Mouse (Mus musculus) lung, embryonic 14.5 days (tissue): ENCODE data around the gene Numb. TPM values are rescaled to one million over a fixed set of nuclear protein-coding genes. Genes with fewer than 3 reads are reported as not detected.
A peak's percentile ranks its signal among the peaks of the same experiment; 100 is the strongest.

ENCODE experiments used
- ATAC-seq: fragments of 200-750 bp; cut with Nextera tagmentation; 2 replicates; pipeline ENCODE4 v1.8.0; 2017; ENCODE audit warnings: mild to moderate bottlenecking, moderate TSS enrichment, moderate library complexity; ENCODE audit not compliant: insufficient read depth
- DNase-seq: peaks from one replicate; pipeline ENCODE4 v3.0.0-alpha.2; 2015
- H3K27ac ChIP-seq: fragments of 300-500 bp; sonication (generic); 2 replicates; pipeline ENCODE4 v1.5.1; 2014; ENCODE audit warnings: low read depth, mild to moderate bottlenecking, moderate library complexity
- H3K27me3 ChIP-seq: fragments of 300-500 bp; sonication (generic); 2 replicates; pipeline ENCODE4 v1.6.1; 2014; ENCODE audit warnings: low read length, control low read depth; ENCODE audit not compliant: insufficient read depth
- H3K36me3 ChIP-seq: fragments of 300-500 bp; sonication (generic); 2 replicates; pipeline ENCODE4 v1.6.1; 2014; ENCODE audit warnings: control low read depth; ENCODE audit not compliant: insufficient read depth
- H3K4me1 ChIP-seq: fragments of 300-500 bp; sonication (generic); 2 replicates; pipeline ENCODE4 v1.6.1; 2014; ENCODE audit warnings: antibody characterized with exemption, control low read depth; ENCODE audit not compliant: insufficient read depth
- H3K4me2 ChIP-seq: fragments of 300-500 bp; sonication (generic); 2 replicates; pipeline ENCODE4 v1.6.1; 2014; ENCODE audit warnings: mild to moderate bottlenecking
- H3K4me3 ChIP-seq: fragments of 300-500 bp; sonication (generic); 2 replicates; pipeline ENCODE4 v1.5.1; 2014; ENCODE audit warnings: low read depth, low read length
- H3K9ac ChIP-seq: fragments of 300-500 bp; sonication (generic); 2 replicates; pipeline ENCODE4 v1.6.1; 2014
- H3K9me3 ChIP-seq: fragments of 300-500 bp; sonication (generic); 2 replicates; pipeline ENCODE4 v1.6.1; 2016; ENCODE audit warnings: low read depth, low read length, control low read depth
- CTCF ChIP-seq: IDR thresholded peaks from 2 replicates; pipeline ENCODE4 v1.5.1; 2016; ENCODE audit warnings: antibody characterized with exemption, low read depth
- WGBS: fragments of 180-500 bp; shearing (Covaris S2); extraction: QIAGEN DNeasy Blood & Tissue Kit; methylation state at CpG from one replicate; pipeline ENCODE4 v1.1.7; 2014; 5-methylcytosine and 5-hydroxymethylcytosine counted together
- polyA plus RNA-seq: library from polyadenylated mRNA; unstranded; fragments of >200 nt; fragmentation: Nextera tagmentation; extraction: Ambion mirVana; gene quantifications from 2 replicates; pipeline ENCODE4 v1.2.1, GENCODE M21; 2014

Numb gene
- polyA plus RNA-seq, 1 experiment from 2014 or later = 38.3 TPM

DNA sequence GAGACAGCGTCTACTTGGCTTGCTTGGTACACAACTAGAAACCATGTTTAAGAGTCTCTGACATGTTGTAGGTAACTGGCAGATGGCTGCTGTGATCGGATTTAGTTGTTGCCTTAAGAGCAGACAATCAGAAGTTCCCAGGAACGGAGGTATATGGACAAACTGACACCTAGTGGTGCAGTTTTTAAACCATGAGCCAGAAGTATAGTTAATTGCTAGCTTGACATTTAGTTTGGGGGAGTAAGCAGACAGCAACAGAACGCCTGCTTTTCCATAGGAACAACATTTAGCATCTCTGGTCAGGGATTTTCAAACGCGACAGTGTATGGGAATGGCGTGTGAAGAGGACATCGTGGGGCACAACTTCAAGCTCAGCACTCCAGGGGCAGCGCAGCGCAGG, 15.9 kb upstream of the Numb start:
- no peak for ATAC-seq

GRCm38 (mm10) chr12:83929186-83929804, 7.6 kb upstream of the Numb start:
- Histone ChIP-seq H3K4me3 (no peak overlapping the region), H3K27ac (no peak overlapping the region), H3K4me2 (no peak overlapping the region), H3K4me1 (no peaks in the 10 kb centered on the region), H3K27me3 (no peaks in the 10 kb centered on the region), H3K9me3 (no peaks in the 10 kb centered on the region), H3K9ac (no peak overlapping the region), H3K36me3 (no peaks in the 10 kb centered on the region)
- no peak for ATAC-seq
- 22% methylated on average over 2 of the region's 2 CpGs for WGBS
- TF ChIP-seq CTCF = no peak
- DNase-seq = no peak

More for the DNA sequence above, 15.9 kb upstream of the Numb start:
- no peaks in the 10 kb centered on the region for H3K36me3 ChIP-seq
- H3K27me3 ChIP-seq = no peaks in the 10 kb centered on the region
- WGBS = 52% methylated on average over 10 of the region's 10 CpGs
- H3K4me3 ChIP-seq = no peak overlapping the region
- H3K4me2 ChIP-seq = no peak overlapping the region
- no peaks in the 10 kb centered on the region for H3K9me3 ChIP-seq
- H3K9ac ChIP-seq = no peak overlapping the region
- DNase-seq = peak; percentile 13
- no peaks in the 10 kb centered on the region for H3K4me1 ChIP-seq
- no peak overlapping the region for H3K27ac ChIP-seq
- peak; percentile 35; the same call in 1 of the 2 replicates for TF ChIP-seq CTCF

DNA sequence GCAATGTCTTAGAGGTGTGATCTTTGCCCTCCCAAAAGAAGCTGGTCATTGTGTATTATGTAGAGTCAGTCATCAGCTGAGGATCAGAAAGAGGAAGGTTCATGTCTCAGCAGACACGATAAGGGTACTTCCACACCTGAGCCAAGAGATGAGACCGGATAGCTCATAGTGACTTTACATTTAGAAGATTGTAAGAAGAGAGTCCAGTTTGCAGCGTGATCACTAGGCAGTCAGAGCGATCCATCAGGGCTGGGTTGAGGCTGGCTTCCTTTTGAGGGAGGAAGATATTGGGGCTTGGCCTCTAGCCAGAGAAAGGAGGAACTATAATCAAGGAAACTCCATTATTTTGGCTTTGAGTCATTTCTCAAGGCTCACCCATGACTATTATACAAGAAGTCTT, 6.0 kb upstream of the Numb start:
- H3K9ac ChIP-seq = no peak overlapping the region
- no peaks in the 10 kb centered on the region for H3K9me3 ChIP-seq
- 68% methylated on average over 4 of the region's 4 CpGs for WGBS
- peaks cover 4% of the 10 kb centered on the region; the same call in 1 of the 2 replicates for H3K4me1 ChIP-seq
- no peak for TF ChIP-seq CTCF
- H3K4me3 ChIP-seq = no peak overlapping the region
- no peaks in the 10 kb centered on the region for H3K36me3 ChIP-seq
- DNase-seq (peak; percentile 56), ATAC-seq (0 out of 2 replicates have a peak, but pooled peaks have one; percentile 49)
- no peaks in the 10 kb centered on the region for H3K27me3 ChIP-seq
- no peak overlapping the region for H3K4me2 ChIP-seq
- H3K27ac ChIP-seq = no peak overlapping the region

DNA sequence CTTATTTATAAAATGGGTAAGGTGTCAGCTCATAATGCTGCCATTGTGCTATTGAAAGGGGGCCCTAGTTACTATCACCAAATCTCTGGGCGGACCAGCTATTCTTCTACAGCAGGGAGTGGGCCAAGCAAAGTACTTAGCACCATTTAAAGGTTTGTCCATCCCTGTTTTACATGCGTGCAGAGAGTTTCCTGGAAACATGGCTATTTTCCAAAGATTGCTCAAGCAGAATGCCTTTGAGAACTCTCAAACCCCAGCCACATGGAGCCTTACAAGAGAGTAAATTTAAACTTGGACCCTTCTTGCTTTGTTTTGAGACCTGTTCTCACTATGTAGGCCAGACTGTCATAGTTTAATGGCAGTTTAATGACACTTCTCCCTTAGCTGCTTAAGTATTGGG, 4.3 kb upstream of the Numb start:
- Histone ChIP-seq H3K4me2 (no peak overlapping the region), H3K4me1 (peaks cover 4% of the 10 kb centered on the region; the same call in 1 of the 2 replicates), H3K36me3 (no peaks in the 10 kb centered on the region), H3K9me3 (no peaks in the 10 kb centered on the region), H3K9ac (no peak overlapping the region), H3K27me3 (no peaks in the 10 kb centered on the region), H3K4me3 (no peak overlapping the region), H3K27ac (no peak overlapping the region)
- 42% methylated on average over 2 of the region's 2 CpGs for WGBS
- ATAC-seq = no peak
- peak; percentile 53 for DNase-seq
- no peak for TF ChIP-seq CTCF

DNA sequence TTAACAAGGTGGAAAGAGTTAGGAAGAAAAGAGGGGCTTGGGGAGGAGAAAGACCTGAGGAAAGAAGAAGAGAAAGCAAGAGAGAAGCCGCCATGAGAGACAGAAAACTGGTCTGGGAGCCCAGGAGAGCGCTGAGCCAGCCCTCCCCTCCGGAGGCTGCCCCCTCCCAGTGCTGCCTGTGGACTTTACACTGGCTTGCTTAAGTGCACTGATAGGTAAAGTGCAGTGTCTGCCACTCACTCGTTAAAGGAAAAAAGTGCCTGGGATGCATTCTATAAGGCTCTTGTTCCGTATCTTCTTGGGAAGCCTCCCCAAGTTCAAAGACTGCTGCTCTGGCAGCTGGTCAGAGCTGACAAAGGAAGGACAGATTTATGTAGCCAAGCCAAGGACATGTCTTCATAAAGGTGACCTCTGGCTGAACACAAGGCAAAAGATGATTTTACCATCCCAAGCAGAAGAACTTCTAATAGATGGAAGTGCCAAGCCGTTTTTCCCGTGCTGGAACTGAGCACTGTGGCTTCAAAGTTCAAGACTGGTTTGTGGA, 3.5 kb upstream of the Numb start:
- 46% methylated on average over 7 of the region's 7 CpGs for WGBS
- no peaks in the 10 kb centered on the region for H3K9me3 ChIP-seq
- peaks cover 9% of the 10 kb centered on the region for H3K4me1 ChIP-seq
- DNase-seq = peak; percentile 11
- no peak overlapping the region for H3K4me3 ChIP-seq
- no peak for ATAC-seq
- no peak overlapping the region for H3K4me2 ChIP-seq
- no peaks in the 10 kb centered on the region for H3K36me3 ChIP-seq
- TF ChIP-seq CTCF = no peak
- H3K27ac ChIP-seq = no peak overlapping the region
- H3K9ac ChIP-seq = no peak overlapping the region
- H3K27me3 ChIP-seq = no peaks in the 10 kb centered on the region

GRCm38 (mm10) chr12:83924332-83924731, 2.6 kb upstream of the Numb start:
- no peak overlapping the region for H3K9ac ChIP-seq
- no peaks in the 10 kb centered on the region for H3K9me3 ChIP-seq
- no peak for TF ChIP-seq CTCF
- H3K4me3 ChIP-seq = no peak overlapping the region
- H3K27me3 ChIP-seq = no peaks in the 10 kb centered on the region
- no peaks in the 10 kb centered on the region for H3K36me3 ChIP-seq
- ATAC-seq (no peak), DNase-seq (no peak)
- peaks cover 11% of the 10 kb centered on the region for H3K4me1 ChIP-seq
- no peak overlapping the region for H3K4me2 ChIP-seq
- 56% methylated on average over 3 of the region's 3 CpGs for WGBS
- no peak overlapping the region for H3K27ac ChIP-seq

DNA sequence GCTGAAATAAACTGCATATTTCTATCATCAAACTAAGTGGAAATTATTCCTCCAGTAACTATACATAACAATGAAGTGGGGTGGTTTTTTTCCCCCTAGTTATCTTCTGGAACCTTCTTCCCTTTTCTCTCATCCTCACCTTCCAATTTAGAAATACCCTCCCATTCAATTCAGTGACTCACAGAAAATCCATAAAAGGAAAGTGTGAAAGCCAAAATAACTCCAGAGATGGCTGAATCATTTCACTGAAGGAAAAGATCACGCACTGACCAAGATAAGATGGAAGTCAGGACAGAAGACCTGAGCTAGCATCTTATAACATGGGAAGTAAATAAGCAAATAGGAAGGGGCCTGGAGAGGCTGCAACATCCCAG, 1.7 kb upstream of the Numb start:
- ATAC-seq (no peak), DNase-seq (no peak)
- H3K9ac ChIP-seq = no peak overlapping the region
- WGBS = 62% methylated on average over 1 of the region's 1 CpGs
- no peak overlapping the region for H3K4me3 ChIP-seq
- peaks cover 11% of the 10 kb centered on the region for H3K4me1 ChIP-seq
- no peaks in the 10 kb centered on the region for H3K36me3 ChIP-seq
- no peaks in the 10 kb centered on the region for H3K9me3 ChIP-seq
- H3K4me2 ChIP-seq = peak overlapping the region; percentile 66
- no peak overlapping the region for H3K27ac ChIP-seq
- no peaks in the 10 kb centered on the region for H3K27me3 ChIP-seq
- no peak for TF ChIP-seq CTCF
